Mouse (Mus musculus) heart, postnatal 0 days (tissue): ENCODE results near the gene Znhit2. TPM values are rescaled to one million over a fixed set of nuclear protein-coding genes. Genes with fewer than 3 reads are reported as not detected.

ENCODE experiments used
- ATAC-seq: fragments of 200-750 bp; cut with Nextera tagmentation; 2 replicates; pipeline ENCODE4 v1.8.0; 2017; ENCODE audit warnings: low read depth, moderate number of reproducible peaks, moderate library complexity; ENCODE audit not compliant: insufficient read depth
- DNase-seq: peaks from one replicate; pipeline ENCODE4 v3.0.0-alpha.2; 2016; ENCODE audit warnings: low spot score
- H3K27ac ChIP-seq: fragments of 300-500 bp; sonication (generic); 2 replicates; pipeline ENCODE4 v1.5.1; 2014; ENCODE audit warnings: low read depth, mild to moderate bottlenecking
- H3K27me3 ChIP-seq: fragments of 300-500 bp; sonication (generic); 2 replicates; pipeline ENCODE4 v1.6.1; 2014; ENCODE audit warnings: low read length, mixed read lengths; ENCODE audit not compliant: control insufficient read depth, insufficient read depth
- H3K36me3 ChIP-seq: fragments of 300-500 bp; sonication (generic); replicated peaks from 2 replicates; pipeline ENCODE4 v1.6.1; 2014; ENCODE audit warnings: low read length, mixed read lengths; ENCODE audit not compliant: control insufficient read depth, insufficient read depth
- H3K4me1 ChIP-seq: fragments of 300-500 bp; sonication (generic); 2 replicates; pipeline ENCODE4 v1.6.1; 2014; ENCODE audit warnings: antibody characterized with exemption; ENCODE audit not compliant: control insufficient read depth, insufficient read depth
- H3K4me2 ChIP-seq: fragments of 300-500 bp; sonication (generic); 2 replicates; pipeline ENCODE4 v1.6.1; 2014; ENCODE audit warnings: low read depth, mild to moderate bottlenecking, low read length, moderate library complexity
- H3K4me3 ChIP-seq: fragments of 300-500 bp; sonication (generic); 2 replicates; pipeline ENCODE4 v1.5.1; 2014; ENCODE audit warnings: low read depth, low read length
- H3K9ac ChIP-seq: fragments of 300-500 bp; sonication (generic); replicated peaks from 2 replicates; pipeline ENCODE4 v1.6.1; 2014; ENCODE audit warnings: low read depth, low read length, mixed read lengths
- H3K9me3 ChIP-seq: fragments of 300-500 bp; sonication (generic); replicated peaks from 2 replicates; pipeline ENCODE4 v1.6.1; 2016; ENCODE audit warnings: low read length; ENCODE audit not compliant: control insufficient read depth
- CTCF ChIP-seq: IDR thresholded peaks from 2 replicates; pipeline ENCODE4 v1.5.1; 2016; ENCODE audit warnings: antibody characterized with exemption, control low read depth, low read depth
- EP300 ChIP-seq: IDR thresholded peaks from 2 replicates; pipeline ENCODE4 v1.6.1; 2016; ENCODE audit warnings: antibody characterized with exemption, low read depth
- WGBS: fragments of 180-500 bp; shearing (Covaris S2); extraction: QIAGEN DNeasy Blood & Tissue Kit; methylation state at CpG from one replicate; pipeline ENCODE4 v1.1.7; 2014; 5-methylcytosine and 5-hydroxymethylcytosine counted together
- polyA plus RNA-seq: library from polyadenylated mRNA; unstranded; fragments of >200 nt; fragmentation: Nextera tagmentation; extraction: Ambion mirVana; gene quantifications from 2 replicates; pipeline ENCODE4 v1.2.1, GENCODE M21; 2015
- total RNA-seq: library from RNA; depleted of rRNA; stranded (reverse); fragments of >200 nt; gene quantifications from 2 replicates; pipeline ENCODE4 v1.2.3, GENCODE M21; 2014; ENCODE audit warnings: low replicate concordance; rRNA removed

The Znhit2 gene
- total RNA-seq = 46.7 and 58.4 TPM in 2 replicates
- polyA plus RNA-seq = 21.4 and 22.7 TPM in 2 replicates

DNA sequence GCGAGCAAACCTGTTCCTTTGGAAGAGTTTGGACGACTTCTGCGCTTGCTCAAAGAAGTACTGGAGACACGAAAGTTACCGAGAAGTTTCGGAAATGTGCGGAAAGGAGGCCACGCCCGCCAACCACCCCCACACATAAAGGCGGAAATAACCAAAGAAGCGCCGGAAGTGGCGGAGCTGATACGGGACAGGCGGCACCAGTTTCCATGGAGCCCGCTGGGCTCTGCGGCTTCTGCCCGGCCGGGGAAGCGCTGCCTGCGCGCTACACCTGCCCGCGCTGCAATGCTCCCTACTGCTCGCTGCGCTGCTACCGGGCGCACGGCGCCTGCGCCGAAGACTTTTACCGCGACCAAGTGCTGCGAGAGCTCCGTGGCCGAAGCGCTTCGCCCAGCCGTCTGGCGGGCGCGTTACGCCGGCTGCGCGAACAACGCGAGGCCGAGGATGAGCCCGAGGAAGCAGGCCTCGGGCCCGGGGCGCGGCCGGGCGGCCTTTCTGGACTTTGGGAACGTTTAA lies at the start of gene Znhit2:
Gene Znhit2 (plus strand): TSS at position 172 of the 513 bp plus-strand sequence.
- H3K4me2 ChIP-seq = peak within 1 kb of the TSS; percentile 92
- H3K36me3 ChIP-seq = peaks cover 12% of the 10 kb centered on the region
- under 1% methylated on average over 52 of the region's 58 CpGs for WGBS
- peak within 1 kb of the TSS; percentile 78 for H3K4me3 ChIP-seq
- peak; percentile 80 for ATAC-seq
- no peaks in the 10 kb centered on the region for H3K9me3 ChIP-seq
- H3K27ac ChIP-seq = peak within 1 kb of the TSS; percentile 89
- TF ChIP-seq EP300 (0 out of 2 replicates have a peak, but pooled peaks have one; percentile 29), CTCF (no peak)
- H3K9ac ChIP-seq = peak within 1 kb of the TSS; percentile 84
- DNase-seq = peak; percentile 96
- H3K27me3 ChIP-seq = no peaks in the 10 kb centered on the region
- H3K4me1 ChIP-seq = peaks cover 36% of the 10 kb centered on the region

DNA sequence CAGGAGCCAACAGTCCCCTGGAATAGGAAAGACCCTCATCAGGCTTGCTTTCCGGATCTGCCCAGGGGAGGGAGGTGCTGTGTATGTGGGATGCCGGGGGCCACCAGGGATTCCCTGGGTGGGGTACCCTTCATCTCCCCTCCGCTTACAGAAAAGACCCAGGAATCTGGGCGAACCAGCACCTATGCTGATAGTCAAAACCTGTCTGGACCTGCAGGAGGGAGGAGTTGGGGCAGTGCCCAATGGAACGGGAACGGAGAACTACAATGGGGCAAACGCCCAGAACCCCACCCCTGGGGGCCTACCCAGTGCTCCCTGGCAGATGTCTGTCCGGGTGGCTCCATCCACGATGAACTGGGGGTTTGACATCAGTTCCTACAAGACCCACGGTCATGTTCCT lies 47.3 kb upstream of the Znhit2 start:
- Histone ChIP-seq H3K36me3 (peaks cover 8% of the 10 kb centered on the region; the same call in 1 of the 2 replicates), H3K4me1 (peaks cover 6% of the 10 kb centered on the region), H3K9ac (no peak overlapping the region), H3K27me3 (no peaks in the 10 kb centered on the region; the same call in 1 of the 2 replicates), H3K9me3 (no peaks in the 10 kb centered on the region), H3K4me3 (no peak overlapping the region), H3K4me2 (no peak overlapping the region), H3K27ac (no peak overlapping the region)
- DNase-seq (no peak), ATAC-seq (no peak)
- WGBS = 90% methylated on average over 10 of the region's 10 CpGs
- TF ChIP-seq CTCF (no peak), EP300 (no peak)

DNA sequence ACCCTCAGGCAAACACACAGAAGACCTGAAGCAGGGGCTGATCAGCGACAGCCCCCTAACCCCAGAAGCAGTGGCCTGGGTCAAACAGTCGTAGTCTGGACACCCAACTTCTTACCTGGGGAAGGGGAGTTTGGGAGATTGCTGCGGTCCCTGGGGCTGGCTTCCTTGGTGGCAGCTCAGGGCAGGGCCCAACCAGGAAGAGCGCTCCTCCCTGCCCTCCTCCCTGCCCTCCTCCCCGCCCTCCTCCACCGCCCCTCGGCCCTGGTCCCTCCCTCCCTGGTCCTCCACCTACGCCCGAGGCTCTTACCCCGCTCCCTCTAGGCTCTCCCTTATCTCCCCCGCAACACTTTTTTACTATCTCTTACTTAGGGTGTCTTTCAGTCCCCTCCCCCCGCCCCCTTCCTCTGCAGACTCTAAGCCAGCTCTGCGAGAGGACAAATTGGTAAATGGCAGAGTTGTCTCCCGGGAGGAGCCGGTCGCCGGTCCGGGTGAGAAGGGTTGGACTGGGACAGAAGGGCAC lies 45.9 kb upstream of the Znhit2 start:
- TF ChIP-seq EP300 (no peak), CTCF (no peak)
- H3K9ac ChIP-seq = peak overlapping the region; percentile 63
- WGBS = 1% methylated on average over 15 of the region's 18 CpGs
- ATAC-seq (peak; percentile 77), DNase-seq (peak; percentile 42)
- peaks cover 3% of the 10 kb centered on the region; the same call in 1 of the 2 replicates for H3K36me3 ChIP-seq
- H3K4me2 ChIP-seq = peak overlapping the region; percentile 91
- peaks cover 6% of the 10 kb centered on the region for H3K4me1 ChIP-seq
- peak overlapping the region; percentile 74 for H3K27ac ChIP-seq
- no peaks in the 10 kb centered on the region for H3K9me3 ChIP-seq
- peak overlapping the region; percentile 65 for H3K4me3 ChIP-seq
- H3K27me3 ChIP-seq = no peaks in the 10 kb centered on the region; the same call in 1 of the 2 replicates

DNA sequence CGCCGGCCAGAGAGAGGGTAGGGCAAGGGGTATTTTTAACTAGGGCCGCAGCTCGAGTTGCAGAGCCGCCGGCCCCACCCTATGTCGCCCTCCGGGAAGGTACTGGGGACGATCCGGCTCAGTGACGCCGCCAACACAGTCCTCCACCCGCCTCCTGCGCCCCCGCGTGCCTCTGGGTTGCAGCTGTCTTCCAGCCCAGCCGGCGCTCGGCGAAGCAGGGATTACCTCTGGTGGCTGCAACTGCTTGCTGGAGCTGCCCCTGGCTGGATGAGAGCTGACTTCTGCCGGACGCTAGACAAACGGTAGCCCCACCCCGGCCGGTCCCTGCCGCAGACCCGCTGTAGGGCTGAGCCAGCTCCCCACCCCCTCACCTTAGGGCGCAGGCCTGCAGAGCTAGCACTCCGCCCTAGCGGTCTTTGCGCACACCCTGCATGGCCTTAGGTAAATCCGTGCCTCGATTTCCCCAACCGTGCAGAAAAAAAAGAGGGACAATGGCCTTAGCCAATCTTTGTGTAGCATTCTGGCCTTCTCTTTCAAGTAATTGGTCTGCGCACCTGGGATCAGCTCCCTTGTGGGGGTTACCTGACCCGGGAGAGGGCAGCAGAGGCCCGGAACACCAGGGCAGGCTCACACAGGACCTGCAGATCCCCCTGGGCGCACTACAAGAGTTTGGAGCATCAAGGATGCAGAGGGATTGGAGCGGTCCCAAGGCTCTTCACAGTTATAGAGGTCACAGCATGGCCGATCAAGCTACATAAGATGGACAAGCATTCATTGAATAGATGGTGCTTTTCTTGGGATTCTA lies 45.3 kb upstream of the Znhit2 start, which contains the start of gene Capn1:
Gene Capn1 (minus strand): TSS at position 387 of the 805 bp plus-strand sequence.
- H3K4me2 ChIP-seq = peak within 1 kb of the TSS; percentile 91
- peak within 1 kb of the TSS; percentile 63 for H3K9ac ChIP-seq
- H3K36me3 ChIP-seq = no peaks in the 10 kb centered on the region
- peak within 1 kb of the TSS; percentile 74 for H3K27ac ChIP-seq
- peak; percentile 68 for DNase-seq
- peak within 1 kb of the TSS; percentile 65 for H3K4me3 ChIP-seq
- TF ChIP-seq CTCF = peak; percentile 1; the same call in 1 of the 2 replicates
- no peak for TF ChIP-seq EP300
- no peaks in the 10 kb centered on the region; the same call in 1 of the 2 replicates for H3K27me3 ChIP-seq
- H3K4me1 ChIP-seq = peaks cover 6% of the 10 kb centered on the region
- peak; percentile 79 for ATAC-seq
- no peaks in the 10 kb centered on the region for H3K9me3 ChIP-seq
- 2% methylated on average over 40 of the region's 40 CpGs for WGBS

DNA sequence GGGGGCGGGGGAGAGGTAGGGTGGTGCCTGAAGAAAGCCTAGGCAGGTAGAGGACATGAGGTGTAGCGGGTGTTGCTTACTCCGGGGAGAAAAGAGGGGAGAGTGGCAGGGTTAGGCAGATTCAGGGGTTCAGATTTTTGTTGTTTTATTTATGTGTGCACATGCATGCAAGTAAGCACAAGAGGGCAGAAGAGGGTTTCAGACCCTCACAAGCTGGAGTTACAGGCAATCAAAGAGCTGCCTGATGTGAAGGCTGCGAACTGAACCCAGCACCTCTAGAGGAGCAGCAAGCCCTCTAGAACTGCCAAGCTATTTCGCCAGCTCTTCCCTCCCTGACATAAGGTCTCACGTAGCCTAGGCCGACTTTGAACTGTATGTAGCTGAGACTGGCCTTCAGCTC lies 44.5 kb upstream of the Znhit2 start:
- Histone ChIP-seq H3K9me3 (no peaks in the 10 kb centered on the region), H3K27ac (no peak overlapping the region), H3K9ac (no peak overlapping the region), H3K4me3 (no peak overlapping the region), H3K4me2 (no peak overlapping the region), H3K4me1 (peaks cover 6% of the 10 kb centered on the region), H3K27me3 (no peaks in the 10 kb centered on the region; the same call in 1 of the 2 replicates), H3K36me3 (no peaks in the 10 kb centered on the region)
- ATAC-seq = no peak
- DNase-seq = no peak
- TF ChIP-seq EP300 = no peak
- peak; percentile 7; the same call in 1 of the 2 replicates for TF ChIP-seq CTCF
- 54% methylated on average over 7 of the region's 7 CpGs for WGBS
